Mouse (Mus musculus): ENCODE measurements around the gene Pdcl2. TPM values are rescaled to one million over a fixed set of nuclear protein-coding genes. Genes with fewer than 3 reads are reported as not detected.

Pdcl2 gene
- polyA plus RNA-seq, 1 experiment: 0.08 TPM

- Histone ChIP-seq H3K4me3 (ENCODE audit: insufficient read depth, low read depth, low read length) (no peak overlapping the region), H3K36me3 (ENCODE audit: control insufficient read depth, insufficient read depth, low read length) (no peaks in the 10 kb centered on the region), H3K27ac (ENCODE audit: insufficient read depth, low read depth, low read length) (no peak overlapping the region), H3K4me1 (ENCODE audit: control insufficient read depth, insufficient read depth, low read length) (no peaks in the 10 kb centered on the region), H3K27me3 (replicated peaks; ENCODE audit: control insufficient read depth, insufficient read depth, low read length) (no peaks in the 10 kb centered on the region)
- WGBS: 90% methylated on average over 4 of the region's 4 CpGs
- TF ChIP-seq POLR2A (IDR thresholded peaks at IDR 0.05; ENCODE audit: low read depth, low read length) (no peak), CTCF (conservative IDR thresholded peaks at IDR 0.05; ENCODE audit: insufficient read depth, insufficient read length, low read depth, low read length) (no peak)
- no peak for DNase-seq
Observed at GRCm38 (mm10) chr5:76325113-76325512, 5.8 kb downstream of the Pdcl2 start.

DNA sequence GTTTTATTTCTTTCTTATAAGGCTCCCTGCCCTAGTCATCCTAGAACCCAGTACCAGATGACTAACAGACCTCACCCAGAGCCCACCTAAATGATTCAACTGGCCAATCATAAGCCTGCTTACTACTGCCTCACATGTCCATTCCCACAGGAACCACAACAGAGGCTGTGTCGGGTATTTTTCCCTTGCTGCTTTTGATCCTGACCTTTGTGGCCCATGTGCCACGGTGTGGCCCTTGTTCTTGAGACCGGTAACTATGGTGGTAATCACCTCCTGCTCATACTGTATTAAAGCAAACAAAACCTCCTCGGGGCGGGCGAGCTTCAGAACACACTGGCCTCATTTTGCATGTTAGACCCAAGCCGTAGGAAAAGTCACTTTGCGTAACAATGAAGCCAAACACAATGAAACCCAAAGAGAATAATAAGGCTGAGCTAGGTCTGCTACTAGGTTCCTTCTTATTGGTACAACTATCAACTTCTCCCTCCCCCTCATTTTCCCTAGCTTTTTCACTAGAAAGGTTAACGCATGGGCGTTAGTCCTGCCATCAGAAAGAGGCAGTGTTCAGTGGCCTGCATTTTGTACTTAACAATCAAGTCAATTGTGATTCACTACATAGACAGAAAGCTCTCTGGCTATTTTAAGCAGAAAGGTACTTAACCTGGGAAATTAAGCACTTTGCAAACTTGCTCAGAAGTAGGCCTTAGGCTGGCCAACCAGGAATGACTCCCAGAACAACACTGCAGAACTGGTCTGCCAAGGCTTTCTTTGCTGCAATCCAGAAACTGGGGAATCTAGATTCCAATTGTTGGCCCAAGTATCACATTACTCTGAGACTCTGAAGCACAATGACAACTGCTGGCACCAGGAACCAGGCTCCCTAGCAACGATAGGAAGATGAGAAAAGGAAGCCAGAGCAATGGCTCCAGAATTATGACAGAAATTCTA, 9.4 kb downstream of the Pdcl2 start:
- Histone ChIP-seq H3K36me3 (ENCODE audit: control insufficient read depth, insufficient read depth, low read length) (no peaks in the 10 kb centered on the region), H3K27me3 (replicated peaks; ENCODE audit: control insufficient read depth, insufficient read depth, low read length) (no peaks in the 10 kb centered on the region), H3K4me1 (ENCODE audit: control insufficient read depth, insufficient read depth, low read length) (no peaks in the 10 kb centered on the region), H3K27ac (ENCODE audit: insufficient read depth, low read depth, low read length) (no peak overlapping the region), H3K4me3 (ENCODE audit: insufficient read depth, low read depth, low read length) (no peak overlapping the region)
- WGBS: 57% methylated on average over 11 of the region's 11 CpGs
- TF ChIP-seq CTCF (conservative IDR thresholded peaks at IDR 0.05; ENCODE audit: insufficient read depth, insufficient read length, low read depth, low read length) (no peak), POLR2A (IDR thresholded peaks at IDR 0.05; ENCODE audit: low read depth, low read length) (no peak)
- no peak for DNase-seq

DNA sequence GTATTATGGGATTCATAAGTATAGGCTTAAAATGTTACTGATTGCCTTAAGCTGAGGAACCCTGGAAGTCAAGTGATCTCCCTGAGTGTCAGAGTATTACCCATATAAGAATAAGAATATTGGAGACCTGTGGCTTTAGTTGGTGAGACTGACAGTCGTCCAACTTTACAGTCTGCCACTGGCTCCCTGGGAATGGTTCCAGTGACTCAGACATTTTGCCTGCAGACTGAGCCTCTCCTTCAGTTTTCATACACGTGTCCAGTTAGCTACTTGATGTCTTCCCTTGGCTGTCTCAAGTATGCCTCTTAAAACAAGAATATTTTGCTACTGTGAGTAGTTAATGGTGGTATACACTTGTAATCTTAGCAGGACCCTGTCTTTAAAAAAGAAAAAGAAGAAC, 22.8 kb downstream of the Pdcl2 start:
- no peak overlapping the region for H3K4me3 ChIP-seq (ENCODE audit: insufficient read depth, low read depth, low read length)
- H3K36me3 ChIP-seq (ENCODE audit: control insufficient read depth, insufficient read depth, low read length): no peaks in the 10 kb centered on the region
- no peaks in the 10 kb centered on the region for H3K27me3 ChIP-seq (replicated peaks; ENCODE audit: control insufficient read depth, insufficient read depth, low read length)
- peaks cover 2% of the 10 kb centered on the region; the same call in 1 of the 2 replicates for H3K4me1 ChIP-seq (ENCODE audit: control insufficient read depth, insufficient read depth, low read length)
- 65% methylated on average over 2 of the region's 2 CpGs for WGBS
- no peak for DNase-seq
- H3K27ac ChIP-seq (ENCODE audit: insufficient read depth, low read depth, low read length): no peak overlapping the region
- TF ChIP-seq CTCF (conservative IDR thresholded peaks at IDR 0.05; ENCODE audit: insufficient read depth, insufficient read length, low read depth, low read length) (no peak), POLR2A (IDR thresholded peaks at IDR 0.05; ENCODE audit: low read depth, low read length) (no peak)

DNA sequence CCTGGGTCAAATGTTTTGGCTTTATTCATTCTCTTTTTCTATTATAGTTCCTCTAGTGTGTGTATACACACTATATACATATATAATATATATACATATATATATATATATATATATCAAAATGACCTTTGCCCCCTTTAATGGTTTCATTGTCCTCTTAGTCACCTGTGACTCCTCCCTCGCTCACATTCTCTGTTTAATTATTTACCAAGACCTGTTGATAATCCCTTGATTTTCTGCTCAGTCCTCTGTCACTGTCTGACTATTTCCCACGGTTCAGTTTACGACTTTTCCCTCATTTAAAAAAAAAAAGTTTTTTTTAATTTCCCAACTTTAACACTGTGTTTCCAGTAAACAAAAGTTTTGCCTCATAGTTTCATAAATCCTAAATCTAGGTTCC, 24.7 kb downstream of the Pdcl2 start:
- Histone ChIP-seq H3K27me3 (replicated peaks; ENCODE audit: control insufficient read depth, insufficient read depth, low read length) (no peaks in the 10 kb centered on the region), H3K4me1 (ENCODE audit: control insufficient read depth, insufficient read depth, low read length) (peaks cover 2% of the 10 kb centered on the region; the same call in 1 of the 2 replicates), H3K36me3 (ENCODE audit: control insufficient read depth, insufficient read depth, low read length) (no peaks in the 10 kb centered on the region), H3K4me3 (ENCODE audit: insufficient read depth, low read depth, low read length) (no peak overlapping the region), H3K27ac (ENCODE audit: insufficient read depth, low read depth, low read length) (no peak overlapping the region)
- DNase-seq: peak; percentile 21
- WGBS: 44% methylated on average over 3 of the region's 3 CpGs
- TF ChIP-seq POLR2A (IDR thresholded peaks at IDR 0.05; ENCODE audit: low read depth, low read length) (no peak), CTCF (conservative IDR thresholded peaks at IDR 0.05; ENCODE audit: insufficient read depth, insufficient read length, low read depth, low read length) (no peak)

- WGBS: 12% methylated on average over 8 of the region's 8 CpGs
- peak; percentile 46 for DNase-seq
- no peaks in the 10 kb centered on the region for H3K36me3 ChIP-seq (ENCODE audit: control insufficient read depth, insufficient read depth, low read length)
- H3K27ac ChIP-seq (ENCODE audit: insufficient read depth, low read depth, low read length): no peak overlapping the region
- peaks cover 4% of the 10 kb centered on the region; the same call in 1 of the 2 replicates for H3K4me1 ChIP-seq (ENCODE audit: control insufficient read depth, insufficient read depth, low read length)
- TF ChIP-seq CTCF (conservative IDR thresholded peaks at IDR 0.05; ENCODE audit: insufficient read depth, insufficient read length, low read depth, low read length) (no peak), POLR2A (IDR thresholded peaks at IDR 0.05; ENCODE audit: low read depth, low read length) (no peak)
- H3K27me3 ChIP-seq (replicated peaks; ENCODE audit: control insufficient read depth, insufficient read depth, low read length): no peaks in the 10 kb centered on the region
- H3K4me3 ChIP-seq (ENCODE audit: insufficient read depth, low read depth, low read length): no peak overlapping the region
Observed at GRCm38 (mm10) chr5:76305616-76306015, 25.3 kb downstream of the Pdcl2 start.

DNA sequence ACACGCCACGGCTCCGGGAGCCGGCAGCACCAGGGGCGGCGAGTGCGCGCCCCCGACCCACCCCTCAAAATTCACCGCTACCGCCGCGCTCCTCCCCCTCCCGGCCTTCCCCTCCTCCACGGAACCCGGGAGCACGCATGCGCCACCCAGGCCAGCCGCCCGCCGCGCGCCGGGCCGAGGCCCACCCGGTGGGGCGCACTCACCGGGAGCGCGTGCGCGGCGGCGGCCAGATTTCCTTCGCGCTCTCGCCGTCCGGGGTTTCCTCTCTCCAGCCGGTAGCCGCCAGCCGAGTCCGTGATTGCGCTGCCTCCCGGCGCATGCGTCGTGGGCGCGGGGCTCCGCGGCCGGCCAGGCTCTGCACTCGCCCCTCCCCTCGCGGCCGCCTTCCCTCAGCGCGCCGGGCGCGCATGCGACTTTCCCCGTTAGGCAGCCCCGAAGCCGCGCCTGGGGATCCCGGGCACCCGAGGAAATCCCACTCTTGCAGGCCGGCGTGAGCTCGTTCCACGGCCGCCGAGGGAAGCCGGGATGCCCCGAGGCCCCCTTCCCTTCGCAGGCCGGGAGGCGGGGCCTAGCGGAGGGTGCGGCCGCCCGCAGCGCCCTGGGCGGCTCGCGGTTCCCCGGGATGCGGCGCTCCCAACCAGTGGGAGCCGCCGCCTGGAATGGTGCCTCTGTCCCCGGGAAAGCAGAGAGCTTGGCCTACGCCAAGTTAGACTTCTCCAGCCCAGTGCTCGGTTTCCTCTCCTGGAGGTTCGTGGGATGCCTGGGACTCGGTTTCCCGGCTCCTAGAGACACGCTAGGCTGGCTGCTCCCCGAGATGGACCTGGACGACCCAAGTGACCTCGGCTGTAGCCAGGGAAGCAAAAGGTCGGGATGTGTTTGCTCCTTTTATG, 26.3 kb downstream of the Pdcl2 start, which contains the start of gene Clock:
Gene Clock (minus strand): TSS at position 341 of the 890 bp plus-strand sequence.
- Histone ChIP-seq H3K27me3 (replicated peaks; ENCODE audit: control insufficient read depth, insufficient read depth, low read length) (no peaks in the 10 kb centered on the region), H3K4me1 (ENCODE audit: control insufficient read depth, insufficient read depth, low read length) (peaks cover 4% of the 10 kb centered on the region; the same call in 1 of the 2 replicates), H3K4me3 (ENCODE audit: insufficient read depth, low read depth, low read length) (peak within 1 kb of the TSS; percentile 89), H3K36me3 (ENCODE audit: control insufficient read depth, insufficient read depth, low read length) (no peaks in the 10 kb centered on the region), H3K27ac (ENCODE audit: insufficient read depth, low read depth, low read length) (peak within 1 kb of the TSS; percentile 89)
- 1% methylated on average over 101 of the region's 104 CpGs for WGBS
- TF ChIP-seq POLR2A (IDR thresholded peaks at IDR 0.05; ENCODE audit: low read depth, low read length) (no peak), CTCF (conservative IDR thresholded peaks at IDR 0.05; ENCODE audit: insufficient read depth, insufficient read length, low read depth, low read length) (no peak)
- peak; percentile 93 for DNase-seq

Measured in kidney, adult 2 months (tissue).